Mouse (Mus musculus): ENCODE measurements around the gene Erc2.
A peak's percentile ranks its signal among the peaks of the same experiment; 100 is the strongest.

DNA sequence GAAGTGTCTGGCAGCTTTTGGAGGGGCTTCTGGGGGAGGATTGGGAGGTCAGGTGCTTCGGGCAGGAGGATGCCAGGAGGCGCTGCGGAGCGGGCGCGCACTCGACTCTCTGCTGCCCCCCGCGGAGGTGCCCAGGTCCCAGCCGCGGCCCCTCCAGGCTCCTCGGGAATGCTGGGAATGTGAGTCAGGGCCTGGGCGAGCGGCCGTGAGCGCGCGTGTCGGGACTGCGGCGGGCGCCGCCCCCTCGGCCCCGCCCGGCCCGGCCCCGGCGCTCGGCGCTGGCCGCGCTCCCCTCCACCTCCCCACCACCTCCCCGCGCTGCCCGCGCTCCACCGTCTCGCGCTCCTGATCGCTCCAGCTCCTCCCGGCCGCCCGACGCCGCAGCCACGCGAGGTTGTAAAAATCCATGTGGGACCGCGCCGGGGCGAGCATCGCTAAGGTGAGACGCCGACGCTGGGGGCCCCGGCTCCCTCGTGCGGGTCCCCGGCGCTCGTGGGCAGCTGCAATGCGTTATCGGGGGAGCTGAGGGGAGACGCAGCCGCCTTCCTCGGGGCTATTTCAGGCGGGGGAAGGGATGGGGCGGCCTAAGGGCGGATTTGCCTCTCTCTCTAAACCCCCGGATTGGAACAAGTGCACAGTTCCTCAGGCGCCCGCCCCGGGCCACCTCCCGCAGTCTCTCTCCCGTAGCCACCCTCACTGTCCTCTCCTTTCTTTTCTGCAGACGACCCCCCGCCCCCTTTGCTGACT is at the start of gene Erc2:
- TF ChIP-seq CTCF (IDR thresholded peaks at IDR 0.05; ENCODE audit: low read depth, low read length) (peak; percentile 71), POLR2A (IDR thresholded peaks at IDR 0.05; ENCODE audit: extremely low read depth, insufficient read depth, low read length) (0 out of 2 replicates have a peak, but pooled peaks have one; percentile 10)
